Comparison of ENCODE assay signal across 9 mouse cellular contexts in the genomic region with DNA sequence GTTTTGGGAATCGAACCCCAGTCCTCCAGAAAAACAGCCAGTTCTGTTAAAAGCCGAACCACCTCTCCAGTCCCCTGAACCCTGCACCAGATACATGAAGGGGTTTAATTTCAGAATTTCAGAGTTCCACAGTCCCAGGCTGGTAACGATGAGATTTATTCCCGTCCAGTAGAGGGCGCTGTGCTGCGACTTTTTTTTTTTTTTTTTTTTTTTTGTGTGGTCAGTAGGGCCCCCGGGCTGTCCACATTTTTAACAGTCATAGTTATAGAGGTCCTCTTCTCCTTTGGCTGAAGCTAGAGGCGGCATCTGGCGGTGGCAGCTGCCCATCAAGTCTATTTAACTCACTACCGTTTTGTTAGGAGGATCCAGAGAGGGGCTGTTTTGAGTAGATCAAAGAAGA. TPM values are rescaled to one million over a fixed set of nuclear protein-coding genes. Genes with fewer than 3 reads are reported as not detected.
A peak's percentile ranks its signal among the peaks of the same experiment; 100 is the strongest.
DNase-seq lines count a peak whose midpoint lies in the region; ATAC-seq and TF ChIP-seq lines count a peak whose summit lies in the region.
"Had no signal": no experiment of that assay in that cellular context is flagged by ENCODE, and none has a peak within 500 bp of the region (broad histone marks: within the 10 kb centered on the region; RNA-seq: fewer than 3 reads in every experiment).

No protein-coding gene starts in this region.

- peak; percentile 32 for DNase-seq in adrenal gland, postnatal 10 days
- DNase-seq in adrenal gland, adult 8-10 months, result no peak
- no peak for DNase-seq in layer of hippocampus, adult 2 months (ENCODE audit: low spot score in 2 of 2)
- no peak for DNase-seq in layer of hippocampus, postnatal 14 days (ENCODE audit: low spot score in 2 of 2)
- no peak for DNase-seq in urinary bladder, adult 2 months (ENCODE audit: low spot score)
- no peak for DNase-seq in urinary bladder, postnatal 36 days (ENCODE audit: low spot score in 2 of 2)

- TF ChIP-seq POLR2A in bone marrow macrophage, adult 2 months (IDR thresholded peaks at IDR 0.05; ENCODE audit: borderline replicate concordance, low read depth, low read length), result no peak

- peak; percentile 78 for TF ChIP-seq CTCF in layer of hippocampus, adult 2 months (conservative IDR thresholded peaks at IDR 0.05)
- TF ChIP-seq CTCF in bone marrow macrophage, adult 2 months (IDR thresholded peaks at IDR 0.05; ENCODE audit: low read depth, low read length), result peak; percentile 76

- peak; percentile 71 for ATAC-seq in megakaryocyte, adult 5-6 weeks (ENCODE audit: poor library complexity, severe bottlenecking)

- no peak overlapping the region for H3K4me3 ChIP-seq in layer of hippocampus, adult 2 months
- no peak overlapping the region for H3K4me3 ChIP-seq in bone marrow macrophage, adult 2 months (ENCODE audit: insufficient read depth, low read length)
- H3K4me3 ChIP-seq: embryonic facial prominence, embryonic 15.5 days had no signal

- H3K27ac ChIP-seq in layer of hippocampus, adult 2 months, result no peak overlapping the region
- H3K27ac ChIP-seq in bone marrow macrophage, adult 2 months (ENCODE audit: insufficient read depth, low read depth, low read length), result no peak overlapping the region
- H3K27ac ChIP-seq: embryonic facial prominence, embryonic 15.5 days had no signal

- peaks cover 14% of the 10 kb centered on the region for H3K4me1 ChIP-seq in bone marrow macrophage, adult 2 months (ENCODE audit: control insufficient read depth, insufficient read depth, low read length)
- H3K4me1 ChIP-seq: embryonic facial prominence, embryonic 15.5 days had no signal

RNA-seq across cellular contexts. Expression of a gene that starts 37.1 kb away (rescaled TPM):
- total RNA-seq in adrenal gland, postnatal 10 days (2021), result 100 to 1,000 TPM; 273 to 322 TPM
- 100 to 1,000 TPM; 127 to 139 (median 136) TPM for total RNA-seq in adrenal gland, adult 8-10 months (2022)
- total RNA-seq in layer of hippocampus, adult 2 months (2021), result 100 to 1,000 TPM; 123 to 125 TPM
- 100 to 1,000 TPM; 153 to 159 TPM for total RNA-seq in layer of hippocampus, postnatal 14 days (2021)
- 222 and 234 TPM in 2 replicates for polyA plus RNA-seq in bone marrow macrophage, adult 2 months (2012; ENCODE audit: insufficient read depth, insufficient read length, missing spikeins)
- total RNA-seq in megakaryocyte, adult 5-6 weeks (2015), result 1,486 and 1,526 TPM in 2 replicates
- total RNA-seq in megakaryocyte, adult 5-6 weeks (2017), result 700 and 725 TPM in 2 replicates
- polyA plus RNA-seq in urinary bladder, adult 2 months (2012; rRNA removed), result 131 and 148 TPM in 2 replicates

RNA-seq across cellular contexts. Expression of a gene that starts 43.8 kb away (rescaled TPM):
- total RNA-seq in adrenal gland, postnatal 10 days (2021), result 10 to 100 TPM; 19.6 to 19.9 TPM
- total RNA-seq in adrenal gland, adult 8-10 months (2022), result 10 to 100 TPM; 16.4 to 25.7 (median 22.8) TPM
- 10 to 100 TPM in 1 of 2 experiments, 1 to 10 TPM in 1; 8.6 to 11.9 TPM for total RNA-seq in layer of hippocampus, adult 2 months (2021)
- 10 to 100 TPM; 13.6 to 14.4 TPM for total RNA-seq in layer of hippocampus, postnatal 14 days (2021)
- 100 and 101 TPM in 2 replicates for polyA plus RNA-seq in bone marrow macrophage, adult 2 months (2012; ENCODE audit: insufficient read depth, insufficient read length, missing spikeins)
- total RNA-seq in megakaryocyte, adult 5-6 weeks (2015), result 109 and 112 TPM in 2 replicates
- total RNA-seq in megakaryocyte, adult 5-6 weeks (2017), result 156 and 160 TPM in 2 replicates
- polyA plus RNA-seq in urinary bladder, adult 2 months (2012; rRNA removed), result 15.9 and 17.9 TPM in 2 replicates

Comparison
In these comparisons a context has a peak if more than half of its experiments do, and no peak if none do; other contexts are left out.
1. RNA of a gene that starts 43.8 kb away (total RNA-seq): 109 to 160 TPM in megakaryocyte, adult 5-6 weeks; 16.4 to 25.7 TPM in adrenal gland, adult 8-10 months, 19.6 to 19.9 TPM in adrenal gland, postnatal 10 days, 13.6 to 14.4 TPM in layer of hippocampus, postnatal 14 days and 8.6 to 11.9 TPM in layer of hippocampus, adult 2 months; every median in the first group is over 4 times any median in the second.